Mouse (Mus musculus): ENCODE measurements around the gene Sort1.

Gene Sort1

GRCm38 (mm10) chr3:108325521-108325920 lies 41.6 kb downstream of the Sort1 start:
- intact Hi-C loops (cut with DNase I) = no loop called here

GRCm38 (mm10) chr3:108327275-108327674 lies 43.4 kb downstream of the Sort1 start:
- intact Hi-C loops (cut with DNase I) = no loop called here

- intact Hi-C loops (cut with DNase I) = no loop called here
Measured at GRCm38 (mm10) chr3:108327916-108328315, 44.0 kb downstream of the Sort1 start.

GRCm38 (mm10) chr3:108328441-108328841 lies 44.6 kb downstream of the Sort1 start:
- intact Hi-C loops (cut with DNase I) = no loop called here

- intact Hi-C loops (cut with DNase I) = no loop called here
Measured at GRCm38 (mm10) chr3:108330812-108331211, 46.9 kb downstream of the Sort1 start.

- intact Hi-C loops (cut with DNase I) = no loop called here
Measured at GRCm38 (mm10) chr3:108336878-108337277, 53.0 kb downstream of the Sort1 start.

GRCm38 (mm10) chr3:108341040-108341439 lies 57.2 kb downstream of the Sort1 start:
- intact Hi-C loops (cut with DNase I) = no loop called here

- intact Hi-C loops (cut with DNase I) = no loop called here
Measured at GRCm38 (mm10) chr3:108342185-108342584, 58.3 kb downstream of the Sort1 start.

GRCm38 (mm10) chr3:108345855-108346254 lies 62.0 kb downstream of the Sort1 start:
- intact Hi-C loops (cut with DNase I) = no loop called here

GRCm38 (mm10) chr3:108348376-108348775 lies 64.5 kb downstream of the Sort1 start:
- intact Hi-C loops (cut with DNase I) = no loop called here

GRCm38 (mm10) chr3:108355245-108355644 lies 71.4 kb downstream of the Sort1 start:
- intact Hi-C loops (cut with DNase I) = no loop called here

- intact Hi-C loops (cut with DNase I) = no loop called here
Measured at GRCm38 (mm10) chr3:108357051-108357450, 73.2 kb downstream of the Sort1 start.

- intact Hi-C loops (cut with DNase I) = no loop called here
Measured at GRCm38 (mm10) chr3:108358445-108358844, 74.6 kb downstream of the Sort1 start.

- intact Hi-C loops (cut with DNase I) = no loop called here
Measured at GRCm38 (mm10) chr3:108360894-108361293, 77.0 kb downstream of the Sort1 start.

- intact Hi-C loops (cut with DNase I) = no loop called here
Measured at GRCm38 (mm10) chr3:108363626-108364025, 79.7 kb downstream of the Sort1 start.

- intact Hi-C loops (cut with DNase I) = no loop called here
Measured at GRCm38 (mm10) chr3:108364270-108364995, 80.6 kb downstream of the Sort1 start, which contains the start of gene Mybphl. Mybphl (plus strand) TSS chr3:108364911.

- intact Hi-C loops (cut with DNase I) = no loop called here
Measured at GRCm38 (mm10) chr3:108367173-108367572, 83.3 kb downstream of the Sort1 start.

- intact Hi-C loops (cut with DNase I) = no loop called here
Measured at GRCm38 (mm10) chr3:108367828-108368227, 83.9 kb downstream of the Sort1 start.

- intact Hi-C loops (cut with DNase I) = no loop called here
Measured at GRCm38 (mm10) chr3:108368721-108369120, 84.8 kb downstream of the Sort1 start.

GRCm38 (mm10) chr3:108372274-108372673 lies 88.4 kb downstream of the Sort1 start:
- intact Hi-C loops (cut with DNase I) = no loop called here

GRCm38 (mm10) chr3:108372691-108373090 lies 88.8 kb downstream of the Sort1 start:
- intact Hi-C loops (cut with DNase I) = no loop called here

- intact Hi-C loops (cut with DNase I) = no loop called here
Measured at GRCm38 (mm10) chr3:108378875-108379663, 95.2 kb downstream of the Sort1 start.

All from adrenal gland (tissue).